Mouse (Mus musculus): ENCODE results near the gene Parva.

Gene Parva

GRCm38 (mm10) chr7:112599650-112600049 is 172.3 kb downstream of the Parva start:
- no peak for DNase-seq (ENCODE audit: low read depth, low spot score)

GRCm38 (mm10) chr7:112600163-112600562 is 172.9 kb downstream of the Parva start:
- DNase-seq (ENCODE audit: low read depth, low spot score): no peak

GRCm38 (mm10) chr7:112602966-112603365 is 175.7 kb downstream of the Parva start:
- DNase-seq (ENCODE audit: low read depth, low spot score): no peak

GRCm38 (mm10) chr7:112603496-112604170 is 176.3 kb downstream of the Parva start:
- DNase-seq (ENCODE audit: low read depth, low spot score): no peak

GRCm38 (mm10) chr7:112604209-112604608 is 176.9 kb downstream of the Parva start:
- no peak for DNase-seq (ENCODE audit: low read depth, low spot score)

- no peak for DNase-seq (ENCODE audit: low read depth, low spot score)
Observed at GRCm38 (mm10) chr7:112614046-112614790, 186.9 kb downstream of the Parva start.

- DNase-seq (ENCODE audit: low read depth, low spot score): no peak
Observed at GRCm38 (mm10) chr7:112614791-112615668, 187.7 kb downstream of the Parva start.

GRCm38 (mm10) chr7:112620322-112621179 is 193.2 kb downstream of the Parva start:
- DNase-seq (ENCODE audit: low read depth, low spot score): peak; percentile 23

GRCm38 (mm10) chr7:112627481-112627880 is 200.2 kb downstream of the Parva start:
- DNase-seq (ENCODE audit: low read depth, low spot score): peak; percentile 55

- DNase-seq (ENCODE audit: low read depth, low spot score): no peak
Observed at GRCm38 (mm10) chr7:112634505-112635213, 207.4 kb downstream of the Parva start.

GRCm38 (mm10) chr7:112635936-112636335 is 208.6 kb downstream of the Parva start:
- no peak for DNase-seq (ENCODE audit: low read depth, low spot score)

Measured in telencephalon, adult 2 months (tissue).